Mouse (Mus musculus) B cell, adult 62 days (primary cell): ENCODE results near the gene Pgpep1. TPM values are rescaled to one million over a fixed set of nuclear protein-coding genes. Genes with fewer than 3 reads are reported as not detected.

ENCODE experiments used
- total RNA-seq: library from RNA; stranded (reverse); gene quantifications from 4 replicates; pipeline ENCODE4 v1.2.4, GENCODE M21; 2023

Pgpep1 gene
- total RNA-seq: 11.2 to 14.7 TPM (median 12.6 TPM) in 4 replicates

GRCm38 (mm10) chr8:70660273-70660725, at the start of gene Pgpep1:
Pgpep1 (minus strand) TSS chr8:70660388.

GRCm38 (mm10) chr8:70703287-70703686, 43.1 kb upstream of the Pgpep1 start, which contains the start of gene Iqcn:
Iqcn (plus strand) TSS chr8:70703457.

GRCm38 (mm10) chr8:70698310-70699109, 38.3 kb upstream of the Pgpep1 start, which contains the start of gene Jund:
Jund (plus strand) TSS chr8:70698949.

GRCm38 (mm10) chr8:70673079-70673856, 13.1 kb upstream of the Pgpep1 start, which contains the start of gene Lsm4:
Lsm4 (plus strand) TSS chr8:70673248.

GRCm38 (mm10) chr8:70632346-70632892, 27.8 kb downstream of the Pgpep1 start, which contains the start of gene Gdf15:
Gdf15 (minus strand) TSS chr8:70632456.

GRCm38 (mm10) chr8:70615894-70616293, 44.3 kb downstream of the Pgpep1 start, which contains the start of gene Lrrc25:
Lrrc25 (plus strand) TSS chr8:70616155.

GRCm38 (mm10) chr8:70608749-70609367, 51.3 kb downstream of the Pgpep1 start, which contains the start of gene Ssbp4:
Ssbp4 (minus strand) TSS chr8:70608872.

Other genes starting within 250 kb of the Pgpep1 start
- 16.1 to 28.0 TPM (median 24.1 TPM) in 4 replicates for gene Crtc1, start 220.8 kb downstream of the Pgpep1 start, total RNA-seq
- 8.4 to 10.1 TPM (median 8.6 TPM) in 4 replicates for gene Klhl26, start 183.4 kb downstream of the Pgpep1 start, total RNA-seq
- not detected in 4 replicates for gene Tmem59l, start 173.0 kb downstream of the Pgpep1 start, total RNA-seq
- gene Crlf1, start 167.2 kb downstream of the Pgpep1 start, total RNA-seq: 1.2 to 2.5 TPM (median 2.0 TPM) in 3 of 4 replicates, not detected in the other
- 33.3 to 46.0 TPM (median 38.6 TPM) in 4 replicates for gene Rex1bd, start 153.6 kb downstream of the Pgpep1 start, total RNA-seq
- 2,835 to 2,861 TPM (median 2,853 TPM) in 4 replicates for gene Uba52, start 149.6 kb downstream of the Pgpep1 start, total RNA-seq
- gene Fkbp8, start 132.7 kb downstream of the Pgpep1 start, total RNA-seq: 231 to 253 TPM (median 245 TPM) in 4 replicates
- 53.7 to 70.3 TPM (median 60.4 TPM) in 4 replicates for gene Kxd1, start 132.4 kb downstream of the Pgpep1 start, total RNA-seq
- gene Ell, start 120.9 kb downstream of the Pgpep1 start, total RNA-seq: 26.1 to 31.6 TPM (median 29.4 TPM) in 4 replicates
- gene Isyna1, start 66.0 kb downstream of the Pgpep1 start, total RNA-seq: 101 to 107 TPM (median 103 TPM) in 4 replicates
- gene Ssbp4, start 51.5 kb downstream of the Pgpep1 start, total RNA-seq: 64.4 to 94.1 TPM (median 74.8 TPM) in 4 replicates
- gene Lrrc25, start 44.2 kb downstream of the Pgpep1 start, total RNA-seq: 5.1 to 10.7 TPM (median 6.9 TPM) in 4 replicates
- gene Gdf15, start 27.9 kb downstream of the Pgpep1 start, total RNA-seq: not detected in 4 replicates
- 121 to 135 TPM (median 129 TPM) in 4 replicates for gene Lsm4, start 12.9 kb upstream of the Pgpep1 start, total RNA-seq
- gene Jund, start 38.6 kb upstream of the Pgpep1 start, total RNA-seq: 2,399 to 2,837 TPM (median 2,594 TPM) in 4 replicates
- gene Iqcn, start 43.1 kb upstream of the Pgpep1 start, total RNA-seq: 49.7 to 55.4 TPM (median 53.1 TPM) in 4 replicates
- gene Gm3336, start 58.2 kb upstream of the Pgpep1 start, total RNA-seq: 0.69 to 1.2 TPM in 2 of 4 replicates, not detected in the others
- gene Pde4c, start 63.3 kb upstream of the Pgpep1 start, total RNA-seq: 1.8 to 3.5 TPM (median 2.8 TPM) in 4 replicates
- gene Rab3a, start 94.3 kb upstream of the Pgpep1 start, total RNA-seq: 8.0 to 10.4 TPM (median 9.2 TPM) in 4 replicates
- gene Mpv17l2, start 100.6 kb upstream of the Pgpep1 start, total RNA-seq: 24.6 to 27.8 TPM (median 26.5 TPM) in 4 replicates
- 23.5 to 27.1 TPM (median 25.3 TPM) in 4 replicates for gene Pik3r2, start 116.3 kb upstream of the Pgpep1 start, total RNA-seq
- gene Mast3, start 144.7 kb upstream of the Pgpep1 start, total RNA-seq: 209 to 221 TPM (median 216 TPM) in 4 replicates
- 0.92 to 2.6 TPM (median 1.1 TPM) in 4 replicates for gene Il12rb1, start 148.1 kb upstream of the Pgpep1 start, total RNA-seq
- gene Arrdc2, start 179.3 kb upstream of the Pgpep1 start, total RNA-seq: 21.4 to 33.4 TPM (median 25.9 TPM) in 4 replicates
- gene Kcnn1, start 202.9 kb upstream of the Pgpep1 start, total RNA-seq: not detected in 4 replicates
- 36.5 to 40.5 TPM (median 38.0 TPM) in 4 replicates for gene Ccdc124, start 213.5 kb upstream of the Pgpep1 start, total RNA-seq
- gene Slc5a5, start 232.4 kb upstream of the Pgpep1 start, total RNA-seq: not detected in 4 replicates
- gene Rpl18a, start 237.0 kb upstream of the Pgpep1 start, total RNA-seq: 3,962 to 4,239 TPM (median 4,050 TPM) in 4 replicates
- 57.0 to 65.6 TPM (median 61.2 TPM) in 4 replicates for gene Map1s, start 245.5 kb upstream of the Pgpep1 start, total RNA-seq